ENCODE assay signal across 8 mouse cellular contexts in the genomic region with DNA sequence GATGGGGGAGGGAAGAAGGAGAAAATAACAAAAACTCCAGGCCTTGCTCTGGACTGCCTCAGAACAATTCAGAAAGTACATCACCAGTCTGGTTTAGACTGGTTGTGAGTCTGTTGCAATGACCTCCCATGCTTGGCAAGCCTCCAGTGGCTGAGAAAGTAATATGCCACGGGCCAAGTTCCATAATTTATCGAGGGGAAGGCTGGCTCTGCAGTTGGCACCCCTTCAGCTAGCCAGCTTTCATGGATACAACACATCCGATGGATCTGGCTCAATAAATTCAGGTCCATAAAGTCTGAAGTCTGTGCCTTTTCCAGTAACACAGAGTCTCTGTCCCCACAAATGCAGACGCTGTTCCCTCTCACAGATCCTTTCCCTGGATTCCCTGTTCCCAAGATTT. TPM values are rescaled to one million over a fixed set of nuclear protein-coding genes. Genes with fewer than 3 reads are reported as not detected.
DNase-seq lines count a peak whose midpoint lies in the region; ATAC-seq and TF ChIP-seq lines count a peak whose summit lies in the region.

No protein-coding gene starts in this region.

- TF ChIP-seq CTCF in left cerebral cortex, adult 2 months (IDR thresholded peaks at IDR 0.05), result no peak
- TF ChIP-seq CTCF in brain, embryonic 14.5 days (IDR thresholded peaks at IDR 0.05; ENCODE audit: borderline replicate concordance, extremely low read depth, insufficient read depth, insufficient read length), result no peak

- no peak for TF ChIP-seq POLR2A in brain, embryonic 14.5 days (IDR thresholded peaks at IDR 0.05; ENCODE audit: borderline replicate concordance, extremely low read depth, insufficient read depth, insufficient read length, poor library complexity, severe bottlenecking)

- peak; percentile 72 for ATAC-seq in megakaryocyte progenitor cell, adult 5-6 weeks (replicated peaks; ENCODE audit: poor library complexity)

- peak overlapping the region; percentile 80 for H3K27ac ChIP-seq in left cerebral cortex, adult 2 months

- DNase-seq in left cerebral cortex, adult 2 months (ENCODE audit: extremely low spot score in 1 of 2, low spot score in 2 of 2), result peak in 1 of 2 experiments; percentile 37
- no peak for DNase-seq in left cerebral cortex, postnatal 36 days (ENCODE audit: low spot score in 2 of 2)
- DNase-seq in brain, embryonic 14.5 days (ENCODE audit: low read depth), result peak; percentile 96
- DNase-seq in heart, adult 8-10 months (ENCODE audit: low spot score), result peak; percentile 51
- DNase-seq in kidney, postnatal 25 days, result peak; percentile 91 to 92
- peak; percentile 28 for DNase-seq in urinary bladder, adult 2 months (ENCODE audit: low spot score)
- no peak for DNase-seq in thymus, adult 18-20 months

- no peak overlapping the region for H3K4me3 ChIP-seq in left cerebral cortex, adult 2 months

- intact Hi-C loops in left cerebral cortex, adult 2 months (cut with DNase I), result loop anchor here (5.0 kb wide), 1 partner anchor 34 kb away; no protein-coding TSS in a partner anchor
- intact Hi-C loops in left cerebral cortex, postnatal 36 days (cut with DNase I), result loop anchor here (5.0 kb wide), 1 partner anchor 64 kb away; no protein-coding TSS in a partner anchor

RNA-seq across cellular contexts. Expression of a gene that starts 34.8 kb away (rescaled TPM):
- 10 to 100 TPM; 22.6 to 26.1 TPM for total RNA-seq in left cerebral cortex, adult 2 months (2021)
- 10 to 100 TPM; 25.9 to 29.8 TPM for total RNA-seq in left cerebral cortex, postnatal 36 days (2021)
- 18.8 and 22.8 TPM in 2 replicates for polyA plus RNA-seq in brain, embryonic 14.5 days (2012; rRNA removed)
- 10 to 100 TPM; 34.3 to 51.3 (median 39.8) TPM for total RNA-seq in heart, adult 8-10 months (2022)
- 7.9 and 8.4 TPM in 2 replicates for total RNA-seq in megakaryocyte progenitor cell, adult 5-6 weeks (2015)
- total RNA-seq in megakaryocyte progenitor cell, adult 5-6 weeks (2017), result 58.6 and 68.0 TPM in 2 replicates
- polyA plus RNA-seq in urinary bladder, adult 2 months (2012; rRNA removed), result 13.9 and 21.3 TPM in 2 replicates

RNA-seq across cellular contexts. Expression of a gene that starts 40.1 kb away (rescaled TPM):
- total RNA-seq in left cerebral cortex, adult 2 months (2021), result 10 to 100 TPM; 16.1 to 20.1 TPM
- total RNA-seq in left cerebral cortex, postnatal 36 days (2021), result 10 to 100 TPM; 15.9 to 16.8 TPM
- 31.7 and 52.6 TPM in 2 replicates for polyA plus RNA-seq in brain, embryonic 14.5 days (2012; rRNA removed)
- total RNA-seq in heart, adult 8-10 months (2022), result 10 to 100 TPM; 18.2 to 20.6 (median 18.8) TPM
- total RNA-seq in megakaryocyte progenitor cell, adult 5-6 weeks (2015), result 36.4 and 39.5 TPM in 2 replicates
- 24.3 and 30.1 TPM in 2 replicates for total RNA-seq in megakaryocyte progenitor cell, adult 5-6 weeks (2017)
- polyA plus RNA-seq in urinary bladder, adult 2 months (2012; rRNA removed), result 35.4 and 41.7 TPM in 2 replicates

Comparison
In these comparisons a context has a peak if more than half of its experiments do, and no peak if none do; other contexts are left out.
1. DNase-seq: peak in brain, embryonic 14.5 days (single experiment), heart, adult 8-10 months (single experiment), kidney, postnatal 25 days (2 of 2) and urinary bladder, adult 2 months (single experiment); none in left cerebral cortex, postnatal 36 days (0 of 2) and thymus, adult 18-20 months (0 of 2).